Mouse (Mus musculus): Measurements from ENCODE around the gene Tusc2. TPM values are rescaled to one million over a fixed set of nuclear protein-coding genes. Genes with fewer than 3 reads are reported as not detected.
"Not testable (repeated sequence)": the region's sequence is repeated elsewhere in the genome, so short reads cannot be mapped to it uniquely, and the experiment has no call there.

The Tusc2 gene
- polyA plus RNA-seq, 1 experiment from 2014 or later, result 34.1 TPM

GRCm38 (mm10) chr9:107570016-107570415, 7.0 kb downstream of the Tusc2 start:
- Histone ChIP-seq H3K4me2 (peak overlapping the region; percentile 89), H3K4me1 (replicated peaks) (peaks cover 86% of the 10 kb centered on the region), H3K36me3 (replicated peaks) (peaks cover 39% of the 10 kb centered on the region), H3K9me3 (replicated peaks) (no peaks in the 10 kb centered on the region), H3K9ac (peak overlapping the region; percentile 81), H3K27me3 (no peaks in the 10 kb centered on the region), H3K27ac (replicated peaks) (peak overlapping the region; percentile 96), H3K4me3 (replicated peaks) (peak overlapping the region; percentile 80)
- ATAC-seq (ENCODE audit: insufficient read depth), result no peak
- WGBS (ENCODE audit: insufficient replicate concordance), result 63% methylated on average over 13 of the region's 13 CpGs

GRCm38 (mm10) chr9:107570845-107571244, 7.8 kb downstream of the Tusc2 start:
- 31% methylated on average over 21 of the region's 21 CpGs for WGBS (ENCODE audit: insufficient replicate concordance)

GRCm38 (mm10) chr9:107571534-107572326, 8.7 kb downstream of the Tusc2 start:
- H3K9ac ChIP-seq, result peak overlapping the region; percentile 81
- H3K4me1 ChIP-seq (replicated peaks), result peaks cover 86% of the 10 kb centered on the region
- H3K27ac ChIP-seq (replicated peaks), result peak overlapping the region; percentile 96
- peak; percentile 31 for ATAC-seq (ENCODE audit: insufficient read depth)
- peak overlapping the region; percentile 89 for H3K4me2 ChIP-seq
- no peaks in the 10 kb centered on the region for H3K9me3 ChIP-seq (replicated peaks)
- peaks cover 33% of the 10 kb centered on the region for H3K36me3 ChIP-seq (replicated peaks)
- H3K27me3 ChIP-seq, result no peaks in the 10 kb centered on the region
- H3K4me3 ChIP-seq (replicated peaks), result peak overlapping the region; percentile 80
- 68% methylated on average over 22 of the region's 22 CpGs for WGBS (ENCODE audit: insufficient replicate concordance)

More at GRCm38 (mm10) chr9:107570845-107571244, 7.8 kb downstream of the Tusc2 start:
- Histone ChIP-seq H3K9ac (peak overlapping the region; percentile 81), H3K27me3 (no peaks in the 10 kb centered on the region), H3K4me2 (peak overlapping the region; percentile 89), H3K4me3 (replicated peaks) (peak overlapping the region; percentile 80), H3K36me3 (replicated peaks) (peaks cover 33% of the 10 kb centered on the region), H3K9me3 (replicated peaks) (no peaks in the 10 kb centered on the region), H3K27ac (replicated peaks) (peak overlapping the region; percentile 96), H3K4me1 (replicated peaks) (peaks cover 86% of the 10 kb centered on the region)
- ATAC-seq (ENCODE audit: insufficient read depth), result peak; percentile 65

GRCm38 (mm10) chr9:107572327-107572662, 9.2 kb downstream of the Tusc2 start:
- H3K4me2 ChIP-seq, result peak overlapping the region; percentile 89
- WGBS (ENCODE audit: insufficient replicate concordance), result 83% methylated on average over 2 of the region's 2 CpGs
- peaks cover 86% of the 10 kb centered on the region for H3K4me1 ChIP-seq (replicated peaks)
- H3K9ac ChIP-seq, result peak overlapping the region; percentile 81; the same call in 1 of the 2 replicates
- H3K36me3 ChIP-seq (replicated peaks), result peaks cover 33% of the 10 kb centered on the region
- H3K9me3 ChIP-seq (replicated peaks), result no peaks in the 10 kb centered on the region
- H3K27me3 ChIP-seq, result no peaks in the 10 kb centered on the region
- peak overlapping the region; percentile 80; the same call in 1 of the 2 replicates for H3K4me3 ChIP-seq (replicated peaks)
- ATAC-seq (ENCODE audit: insufficient read depth), result no peak
- H3K27ac ChIP-seq (replicated peaks), result peak overlapping the region; percentile 96

- not testable (repeated sequence) for H3K9ac ChIP-seq; ATAC-seq (ENCODE audit: insufficient read depth); H3K9me3 ChIP-seq (replicated peaks); H3K27ac ChIP-seq (replicated peaks); H3K4me2 ChIP-seq; H3K27me3 ChIP-seq; H3K4me3 ChIP-seq (replicated peaks)
- WGBS (ENCODE audit: insufficient replicate concordance), result 66% methylated on average over 6 of the region's 6 CpGs
- H3K36me3 ChIP-seq (replicated peaks), result peaks cover 33% of the 10 kb centered on the region
- H3K4me1 ChIP-seq (replicated peaks), result peaks cover 85% of the 10 kb centered on the region
Measured at GRCm38 (mm10) chr9:107573774-107574173, 10.7 kb downstream of the Tusc2 start.

GRCm38 (mm10) chr9:107575579-107576356, 12.7 kb downstream of the Tusc2 start:
- H3K36me3 ChIP-seq (replicated peaks), result peaks cover 33% of the 10 kb centered on the region
- H3K4me1 ChIP-seq (replicated peaks), result peaks cover 90% of the 10 kb centered on the region
- H3K4me2 ChIP-seq, result peak overlapping the region; percentile 0; the same call in 1 of the 2 replicates
- H3K9me3 ChIP-seq (replicated peaks), result no peaks in the 10 kb centered on the region
- no peak for ATAC-seq (ENCODE audit: insufficient read depth)
- peak overlapping the region; percentile 84 for H3K27ac ChIP-seq (replicated peaks)
- H3K4me3 ChIP-seq (replicated peaks), result no peak overlapping the region
- no peak overlapping the region for H3K9ac ChIP-seq
- H3K27me3 ChIP-seq, result no peaks in the 10 kb centered on the region
- WGBS (ENCODE audit: insufficient replicate concordance), result 73% methylated on average over 14 of the region's 14 CpGs

GRCm38 (mm10) chr9:107576357-107577107, 13.5 kb downstream of the Tusc2 start, which contains the start of gene Hyal1:
Gene Hyal1 (plus strand): TSS chr9:107576927.
- H3K27me3 ChIP-seq, result no peaks in the 10 kb centered on the region
- H3K4me1 ChIP-seq (replicated peaks), result peaks cover 89% of the 10 kb centered on the region
- 24% methylated on average over 16 of the region's 16 CpGs for WGBS (ENCODE audit: insufficient replicate concordance)
- no peaks in the 10 kb centered on the region for H3K9me3 ChIP-seq (replicated peaks)
- peaks cover 29% of the 10 kb centered on the region for H3K36me3 ChIP-seq (replicated peaks)
- peak; percentile 65 for ATAC-seq (ENCODE audit: insufficient read depth)
- H3K27ac ChIP-seq (replicated peaks), result peak within 1 kb of the TSS; percentile 84
- peak within 1 kb of the TSS; percentile 58 for H3K9ac ChIP-seq
- H3K4me2 ChIP-seq, result peak within 1 kb of the TSS; percentile 76
- peak within 1 kb of the TSS; percentile 55 for H3K4me3 ChIP-seq (replicated peaks)

- WGBS (ENCODE audit: insufficient replicate concordance), result 84% methylated on average over 10 of the region's 10 CpGs
- Histone ChIP-seq H3K4me3 (replicated peaks) (no peak overlapping the region), H3K9me3 (replicated peaks) (no peaks in the 10 kb centered on the region), H3K9ac (no peak overlapping the region), H3K27ac (replicated peaks) (0 out of 2 replicates have a peak overlapping the region, but pooled peaks have one; percentile 69), H3K27me3 (no peaks in the 10 kb centered on the region), H3K4me2 (peak overlapping the region; percentile 76), H3K36me3 (replicated peaks) (peaks cover 16% of the 10 kb centered on the region), H3K4me1 (replicated peaks) (peaks cover 89% of the 10 kb centered on the region)
- ATAC-seq (ENCODE audit: insufficient read depth), result no peak
Measured at GRCm38 (mm10) chr9:107577871-107578270, 14.8 kb downstream of the Tusc2 start.

GRCm38 (mm10) chr9:107578587-107578986, 15.5 kb downstream of the Tusc2 start, which contains the start of gene Naa80:
Gene Naa80 (plus strand): TSS chr9:107578887.
- H3K4me2 ChIP-seq, result peak within 1 kb of the TSS; percentile 80

GRCm38 (mm10) chr9:107579023-107579900, 16.2 kb downstream of the Tusc2 start:
- Histone ChIP-seq H3K4me2 (0 out of 2 replicates have a peak overlapping the region, but pooled peaks have one; percentile 80), H3K4me1 (replicated peaks) (peaks cover 92% of the 10 kb centered on the region), H3K27ac (replicated peaks) (peak overlapping the region; percentile 96), H3K9me3 (replicated peaks) (no peaks in the 10 kb centered on the region), H3K36me3 (replicated peaks) (peaks cover 20% of the 10 kb centered on the region), H3K9ac (no peak overlapping the region), H3K4me3 (replicated peaks) (no peak overlapping the region), H3K27me3 (no peaks in the 10 kb centered on the region)
- ATAC-seq (ENCODE audit: insufficient read depth), result no peak
- WGBS (ENCODE audit: insufficient replicate concordance), result 88% methylated on average over 14 of the region's 14 CpGs

More at GRCm38 (mm10) chr9:107578587-107578986, 15.5 kb downstream of the Tusc2 start, which contains the start of gene Naa80:
- no peak for ATAC-seq (ENCODE audit: insufficient read depth)
- WGBS (ENCODE audit: insufficient replicate concordance), result 73% methylated on average over 3 of the region's 3 CpGs
- peak within 1 kb of the TSS; percentile 96 for H3K27ac ChIP-seq (replicated peaks)
- H3K4me3 ChIP-seq (replicated peaks), result no peak within 1 kb of the TSS
- H3K9me3 ChIP-seq (replicated peaks), result no peaks in the 10 kb centered on the region
- H3K36me3 ChIP-seq (replicated peaks), result peaks cover 17% of the 10 kb centered on the region
- H3K27me3 ChIP-seq, result no peaks in the 10 kb centered on the region
- H3K9ac ChIP-seq, result no peak within 1 kb of the TSS; the same call in 1 of the 2 replicates
- peaks cover 88% of the 10 kb centered on the region for H3K4me1 ChIP-seq (replicated peaks)

Measured in liver, embryonic 15.5 days (tissue).